Mouse (Mus musculus) forebrain, embryonic 11.5 days (tissue): ENCODE data around the gene Mup4. TPM values are rescaled to one million over a fixed set of nuclear protein-coding genes. Genes with fewer than 3 reads are reported as not detected.
"Not testable (repeated sequence)": the region's sequence is repeated elsewhere in the genome, so short reads cannot be mapped to it uniquely, and the experiment has no call there.

Experiments used
- ATAC-seq: fragments of 200-750 bp; cut with Nextera tagmentation; replicated peaks from 2 replicates; pipeline ENCODE4 v1.8.0; 2017; ENCODE audit warnings: moderate TSS enrichment; ENCODE audit not compliant: low FRiP score
- DNase-seq: peaks from one replicate; pipeline ENCODE4 v3.0.0-alpha.2; 2017; ENCODE audit warnings: low spot score
- H3K27ac ChIP-seq: fragments of 300-500 bp; sonication (generic); 2 replicates; pipeline ENCODE4 v1.5.1; 2014; ENCODE audit warnings: low read depth, low read length
- H3K27me3 ChIP-seq: fragments of 300-500 bp; sonication (generic); 2 replicates; pipeline ENCODE4 v1.6.1; 2014; ENCODE audit warnings: mild to moderate bottlenecking, low read length, mixed read lengths; ENCODE audit not compliant: control insufficient read depth, insufficient read depth
- H3K36me3 ChIP-seq: fragments of 300-500 bp; sonication (generic); 2 replicates; pipeline ENCODE4 v1.6.1; 2014; ENCODE audit warnings: mild to moderate bottlenecking, low read length, moderate library complexity, mixed read lengths; ENCODE audit not compliant: control insufficient read depth, insufficient read depth
- H3K4me1 ChIP-seq: fragments of 300-500 bp; sonication (generic); replicated peaks from 2 replicates; pipeline ENCODE4 v1.6.1; 2014; ENCODE audit warnings: low read length, mixed read lengths; ENCODE audit not compliant: control insufficient read depth, insufficient read depth
- H3K4me2 ChIP-seq: fragments of 300-500 bp; sonication (generic); 2 replicates; pipeline ENCODE4 v1.6.1; 2014; ENCODE audit warnings: low read depth, mild to moderate bottlenecking, low read length, moderate library complexity, mixed read lengths; ENCODE audit not compliant: severe bottlenecking
- H3K4me3 ChIP-seq: fragments of 300-500 bp; sonication (generic); 2 replicates; pipeline ENCODE4 v1.5.1; 2014; ENCODE audit warnings: low read depth, low read length
- H3K9ac ChIP-seq: fragments of 300-500 bp; sonication (generic); 2 replicates; pipeline ENCODE4 v1.6.1; 2014; ENCODE audit warnings: low read length
- H3K9me3 ChIP-seq: fragments of 300-500 bp; sonication (generic); 2 replicates; pipeline ENCODE4 v1.6.1; 2016; ENCODE audit warnings: low read length, mixed read lengths; ENCODE audit not compliant: control insufficient read depth
- WGBS: fragments of 180-500 bp; shearing (Covaris S2); extraction: QIAGEN DNeasy Blood & Tissue Kit; methylation state at CpG from one replicate; pipeline ENCODE4 v1.1.7; 2014; 5-methylcytosine and 5-hydroxymethylcytosine counted together
- polyA plus RNA-seq: library from polyadenylated mRNA; unstranded; fragments of >200 nt; fragmentation: Nextera tagmentation; extraction: Ambion mirVana; gene quantifications from 2 replicates; pipeline ENCODE4 v1.2.1, GENCODE M21; 2014

Mup4 gene
- not detected in 2 replicates for polyA plus RNA-seq

GRCm38 (mm10) chr4:59960610-59961009 lies at the start of gene Mup4:
Gene Mup4 (minus strand): TSS chr4:59960710.
- no peaks in the 10 kb centered on the region for H3K9me3 ChIP-seq
- H3K4me2 ChIP-seq, result no peak within 1 kb of the TSS
- H3K27ac ChIP-seq, result no peak within 1 kb of the TSS
- no peaks in the 10 kb centered on the region for H3K4me1 ChIP-seq
- 82% methylated on average over 3 of the region's 3 CpGs for WGBS
- no peaks in the 10 kb centered on the region for H3K36me3 ChIP-seq
- DNase-seq (no peak), ATAC-seq (no peak)
- no peak within 1 kb of the TSS for H3K9ac ChIP-seq
- H3K27me3 ChIP-seq, result no peaks in the 10 kb centered on the region
- H3K4me3 ChIP-seq, result no peak within 1 kb of the TSS

GRCm38 (mm10) chr4:59997894-59998293 lies 37.4 kb upstream of the Mup4 start:
- ATAC-seq, result not testable (repeated sequence)

GRCm38 (mm10) chr4:59963405-59964344 lies 3.2 kb upstream of the Mup4 start, which contains the start of gene Mup6:
Gene Mup6 (plus strand): TSS chr4:59964294.
- ATAC-seq (no peak), DNase-seq (no peak)
- Histone ChIP-seq H3K4me3 (no peak within 1 kb of the TSS), H3K27me3 (no peaks in the 10 kb centered on the region), H3K4me2 (no peak within 1 kb of the TSS), H3K4me1 (no peaks in the 10 kb centered on the region), H3K9ac (no peak within 1 kb of the TSS), H3K36me3 (no peaks in the 10 kb centered on the region), H3K9me3 (no peaks in the 10 kb centered on the region), H3K27ac (no peak within 1 kb of the TSS)
- 32% methylated on average over 3 of the region's 3 CpGs for WGBS

More at GRCm38 (mm10) chr4:59997894-59998293, 37.4 kb upstream of the Mup4 start:
- not testable (repeated sequence) for H3K4me2 ChIP-seq, H3K9ac ChIP-seq, H3K27me3 ChIP-seq, H3K9me3 ChIP-seq, DNase-seq, H3K4me1 ChIP-seq, H3K4me3 ChIP-seq, H3K27ac ChIP-seq, H3K36me3 ChIP-seq

- H3K36me3 ChIP-seq, result no peaks in the 10 kb centered on the region
- no peak for DNase-seq
- ATAC-seq, result no peak
- no peaks in the 10 kb centered on the region for H3K27me3 ChIP-seq
- H3K4me3 ChIP-seq, result no peak overlapping the region
- H3K9ac ChIP-seq, result no peak overlapping the region
- no peak overlapping the region for H3K4me2 ChIP-seq
- 87% methylated on average over 2 of the region's 2 CpGs for WGBS
- H3K9me3 ChIP-seq, result no peaks in the 10 kb centered on the region
- no peaks in the 10 kb centered on the region for H3K4me1 ChIP-seq
- no peak overlapping the region for H3K27ac ChIP-seq
Observed at GRCm38 (mm10) chr4:59937543-59937942, 23.0 kb downstream of the Mup4 start.

- no peaks in the 10 kb centered on the region for H3K36me3 ChIP-seq
- DNase-seq (no peak), ATAC-seq (peak; percentile 76)
- no peaks in the 10 kb centered on the region for H3K4me1 ChIP-seq
- H3K27ac ChIP-seq, result no peak overlapping the region
- H3K9ac ChIP-seq, result no peak overlapping the region
- no peak overlapping the region for H3K4me2 ChIP-seq
- no peak overlapping the region for H3K4me3 ChIP-seq
- H3K9me3 ChIP-seq, result no peaks in the 10 kb centered on the region
- 61% methylated on average over 6 of the region's 6 CpGs for WGBS
- H3K27me3 ChIP-seq, result no peaks in the 10 kb centered on the region
Observed at GRCm38 (mm10) chr4:59932505-59933281, 27.8 kb downstream of the Mup4 start.

- ATAC-seq, result no peak; the same call in 1 of the 2 replicates
Observed at GRCm38 (mm10) chr4:59928347-59928746, 32.2 kb downstream of the Mup4 start.

GRCm38 (mm10) chr4:59927666-59928065 lies 32.8 kb downstream of the Mup4 start:
- H3K4me3 ChIP-seq, result no peak overlapping the region
- WGBS, result 89% methylated on average over 3 of the region's 3 CpGs
- H3K4me1 ChIP-seq, result no peaks in the 10 kb centered on the region
- ATAC-seq (0 out of 2 replicates have a peak, but pooled peaks have one; percentile 33), DNase-seq (no peak)
- no peak overlapping the region for H3K9ac ChIP-seq
- H3K27ac ChIP-seq, result no peak overlapping the region
- H3K4me2 ChIP-seq, result no peak overlapping the region
- H3K36me3 ChIP-seq, result no peaks in the 10 kb centered on the region
- H3K9me3 ChIP-seq, result no peaks in the 10 kb centered on the region
- H3K27me3 ChIP-seq, result no peaks in the 10 kb centered on the region

More at GRCm38 (mm10) chr4:59928347-59928746, 32.2 kb downstream of the Mup4 start:
- no peaks in the 10 kb centered on the region for H3K9me3 ChIP-seq
- H3K4me1 ChIP-seq, result no peaks in the 10 kb centered on the region
- peak; percentile 67 for DNase-seq
- no peaks in the 10 kb centered on the region for H3K27me3 ChIP-seq
- 24% methylated on average over 6 of the region's 6 CpGs for WGBS
- no peak overlapping the region for H3K27ac ChIP-seq
- no peaks in the 10 kb centered on the region for H3K36me3 ChIP-seq
- H3K4me2 ChIP-seq, result no peak overlapping the region
- H3K4me3 ChIP-seq, result no peak overlapping the region
- no peak overlapping the region for H3K9ac ChIP-seq

GRCm38 (mm10) chr4:59925082-59925481 lies 35.4 kb downstream of the Mup4 start:
- Histone ChIP-seq H3K9me3 (no peaks in the 10 kb centered on the region), H3K4me3 (no peak overlapping the region), H3K4me1 (no peaks in the 10 kb centered on the region), H3K9ac (no peak overlapping the region), H3K36me3 (no peaks in the 10 kb centered on the region), H3K4me2 (no peak overlapping the region), H3K27ac (no peak overlapping the region), H3K27me3 (no peaks in the 10 kb centered on the region)
- DNase-seq (no peak), ATAC-seq (no peak)
- WGBS, result 82% methylated on average over 9 of the region's 9 CpGs
